Mouse (Mus musculus) kidney, adult 9 months (tissue): ENCODE measurements around the gene Axin1.

ENCODE experiments used
- DNase-seq: peaks from one replicate; pipeline ENCODE4 v3.0.0; 2022

Gene Axin1

DNA sequence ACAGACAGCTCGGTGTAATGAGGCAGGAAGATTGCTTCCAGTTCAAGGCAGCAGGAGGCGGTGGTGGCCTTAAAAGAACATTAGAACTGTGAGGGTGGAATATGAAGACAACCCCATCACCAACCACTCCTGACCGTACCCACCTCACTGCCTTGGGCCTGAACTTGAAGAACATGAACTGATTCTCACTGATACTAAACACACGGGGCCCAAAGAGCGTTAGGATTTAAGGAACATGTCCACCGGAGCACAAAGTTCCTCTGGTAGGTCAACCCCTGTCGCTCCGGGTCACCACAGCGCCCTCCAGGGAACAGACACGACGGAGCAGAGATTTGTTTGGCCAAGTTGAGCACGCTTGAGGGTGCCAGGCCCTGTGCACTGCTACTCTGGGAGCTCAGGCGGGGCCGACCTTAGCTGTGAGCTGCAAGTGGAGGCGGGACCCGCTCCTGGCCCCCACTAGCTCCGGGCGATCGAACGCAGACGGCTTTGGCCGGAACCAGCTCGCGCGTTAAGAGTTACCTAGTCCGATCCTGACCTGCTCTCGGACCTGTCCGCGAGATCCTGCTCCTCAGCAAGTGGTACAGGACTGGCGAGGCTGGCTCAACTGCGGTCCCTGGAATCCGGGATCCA is 105.1 kb downstream of the Axin1 start:
- peak; percentile 87 for DNase-seq

DNA sequence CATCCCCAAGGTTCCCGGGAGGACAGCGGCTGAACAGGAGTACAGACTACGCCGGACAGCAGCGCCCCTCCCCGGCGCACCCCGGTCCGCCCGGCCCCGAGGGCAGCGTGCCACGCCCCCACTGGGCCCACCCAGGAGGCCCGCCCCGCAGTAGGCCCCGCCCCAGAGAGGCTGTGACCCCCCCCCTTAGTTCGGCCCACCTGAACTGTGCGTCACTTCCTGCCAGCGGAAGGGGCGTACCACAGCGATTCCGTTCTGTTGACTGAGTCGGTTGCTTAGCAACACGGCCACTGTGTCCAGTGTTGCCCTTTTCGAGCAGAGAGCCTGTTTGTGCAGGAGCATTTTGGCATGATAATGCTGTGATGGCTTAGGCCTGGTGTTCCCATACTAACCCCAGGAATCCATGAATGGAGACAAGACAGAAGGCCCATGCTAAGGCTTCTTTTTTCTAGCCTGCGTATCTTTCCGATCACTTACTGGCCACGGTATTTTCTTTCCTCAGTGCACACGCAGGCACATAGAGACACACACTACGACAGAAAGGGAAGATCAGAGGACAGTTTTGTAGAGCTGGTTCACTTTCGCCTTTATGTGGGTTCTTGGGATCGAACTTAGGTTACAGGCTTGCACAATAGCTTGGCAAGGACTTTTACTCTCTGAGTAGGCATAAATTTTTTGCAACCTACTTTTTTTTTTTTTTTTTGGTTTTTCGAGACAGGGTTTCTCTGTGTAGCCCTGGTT is 105.8 kb downstream of the Axin1 start, which contains the start of gene Fam234a:
Fam234a (minus strand) TSS at position 142 of the 741 bp plus-strand sequence.
- peak; percentile 97 for DNase-seq
